Mouse (Mus musculus) embryo, embryonic 10 days (tissue): Measurements from ENCODE around the gene Pcnx.

ENCODE experiments used
- DNase-seq: peaks from one replicate; pipeline ENCODE4 v3.0.0-alpha.2; 2015; ENCODE audit warnings: low spot score

Pcnx gene

DNA sequence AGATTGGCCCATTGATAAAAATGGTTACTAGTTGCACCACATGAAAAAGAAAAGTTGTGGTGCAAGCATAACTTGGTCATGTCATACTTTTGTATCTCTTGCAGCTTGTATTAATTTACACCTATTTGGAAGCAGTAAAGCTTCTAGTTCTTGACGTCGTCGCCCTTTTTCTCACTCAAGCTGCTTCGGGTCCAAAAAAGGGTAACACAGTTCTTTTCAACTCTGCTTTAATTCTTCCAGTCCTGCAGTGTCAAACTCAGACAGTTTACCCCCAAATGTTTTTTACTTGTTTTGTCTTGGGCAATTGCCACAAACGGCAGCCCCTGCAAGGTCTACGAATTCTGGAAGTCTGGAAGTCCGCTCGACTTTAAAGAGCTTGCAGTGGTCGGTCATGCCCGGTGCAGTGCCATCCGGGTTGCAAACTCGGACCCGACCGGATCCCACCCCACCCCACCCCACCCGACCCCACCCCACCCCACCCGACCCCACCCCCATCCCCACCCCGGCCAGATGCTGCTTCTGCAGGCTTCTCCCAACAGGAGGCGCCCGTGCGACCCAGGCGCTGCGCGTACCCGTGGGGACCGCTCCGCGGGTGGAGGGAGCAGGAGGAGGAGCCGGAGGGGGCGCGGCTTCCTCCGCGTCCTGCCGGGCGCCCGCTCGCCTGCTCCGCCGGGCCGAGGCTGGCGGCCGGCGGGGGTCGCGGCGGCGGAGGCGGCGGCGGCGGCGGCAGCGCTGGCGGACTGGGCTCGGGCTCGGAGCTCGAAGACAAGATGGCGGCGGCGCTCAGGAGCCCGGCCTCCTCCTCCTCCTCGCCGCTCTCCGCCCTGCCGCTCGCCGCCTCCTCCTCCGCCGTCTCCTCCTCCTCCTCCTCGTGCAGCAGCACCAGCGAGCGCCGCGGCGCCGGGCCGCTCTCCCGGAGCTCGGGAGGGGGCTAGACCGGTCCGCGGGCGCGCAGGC lies at the start of gene Pcnx:
TSS of gene Pcnx (plus strand) at position 673 of the 957 bp plus-strand sequence.
- peak; percentile 89 for DNase-seq

DNA sequence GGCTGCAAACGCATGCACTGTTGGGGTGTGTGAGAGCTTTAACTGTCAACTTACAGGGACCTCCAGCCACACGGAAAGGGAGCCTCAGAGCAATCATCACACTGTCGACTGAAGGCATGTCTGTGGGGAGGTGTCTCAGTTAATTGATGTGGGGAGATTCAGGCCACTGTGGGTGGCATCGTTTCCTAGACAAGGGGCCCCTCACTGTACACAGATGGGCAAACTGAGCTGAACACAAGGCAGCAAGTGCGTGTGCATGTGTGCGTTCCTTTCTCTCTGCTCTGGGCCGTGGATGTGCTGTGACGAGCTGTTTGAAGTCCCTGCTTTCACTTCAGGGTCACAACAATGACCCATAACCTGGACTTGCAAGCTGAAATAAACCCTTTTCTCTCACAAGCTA lies 49.4 kb upstream of the Pcnx start:
- DNase-seq: no peak

DNA sequence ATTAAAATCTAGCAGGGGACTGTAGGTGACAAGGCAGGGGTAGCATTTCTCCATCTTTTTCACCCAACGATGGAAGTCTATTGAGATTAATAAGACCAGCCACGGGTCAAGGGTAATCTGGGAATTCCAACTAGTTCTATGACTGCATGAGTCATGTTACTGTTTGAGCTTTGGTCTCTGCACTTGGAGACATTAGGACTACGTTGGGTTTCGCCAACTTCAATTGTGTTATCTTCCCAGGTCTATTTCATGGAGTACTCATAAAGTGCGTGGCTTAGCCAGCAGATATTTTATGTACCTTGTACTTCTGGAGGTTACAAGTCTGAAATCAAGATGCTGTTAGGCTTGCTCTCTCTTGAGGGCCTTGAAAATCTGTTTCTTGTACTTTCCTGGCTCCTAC lies 45.1 kb upstream of the Pcnx start:
- no peak for DNase-seq

DNA sequence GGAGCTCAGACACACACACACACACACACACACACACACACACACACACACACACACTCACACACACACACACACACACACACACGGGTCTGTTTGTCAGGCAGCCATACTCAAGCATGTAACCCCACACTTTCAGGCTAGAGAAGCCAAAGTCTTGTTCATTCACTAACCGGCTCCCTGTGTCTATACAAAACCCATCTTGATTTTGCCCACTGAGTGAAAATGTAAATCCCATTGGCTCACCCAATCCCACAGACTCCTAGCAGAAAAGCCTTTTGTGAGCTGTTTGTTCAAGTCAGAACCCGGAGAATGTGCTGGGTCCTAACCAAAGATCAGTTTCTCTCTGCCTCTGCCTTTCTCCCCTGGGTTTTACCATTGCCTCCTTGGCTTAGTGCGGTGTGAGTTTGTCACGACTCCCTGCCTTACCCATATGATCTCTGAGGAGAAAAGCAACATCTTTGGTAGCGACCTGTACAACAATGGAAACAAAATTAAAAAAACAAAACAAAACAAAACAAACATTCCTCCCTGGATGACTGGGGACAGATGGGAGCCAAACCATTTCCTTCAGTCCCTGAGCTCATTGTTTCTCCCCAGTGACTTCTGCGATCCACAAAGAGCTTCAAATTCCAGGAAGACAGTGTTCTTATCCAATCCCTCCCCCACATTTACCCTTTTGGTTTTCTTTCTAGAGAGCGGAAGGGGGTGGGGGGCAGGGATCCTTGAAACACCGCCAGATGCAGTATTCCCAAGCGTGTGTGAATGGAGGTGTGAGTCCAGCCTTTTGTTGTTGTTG lies 43.3 kb upstream of the Pcnx start:
- peak; percentile 54 for DNase-seq

DNA sequence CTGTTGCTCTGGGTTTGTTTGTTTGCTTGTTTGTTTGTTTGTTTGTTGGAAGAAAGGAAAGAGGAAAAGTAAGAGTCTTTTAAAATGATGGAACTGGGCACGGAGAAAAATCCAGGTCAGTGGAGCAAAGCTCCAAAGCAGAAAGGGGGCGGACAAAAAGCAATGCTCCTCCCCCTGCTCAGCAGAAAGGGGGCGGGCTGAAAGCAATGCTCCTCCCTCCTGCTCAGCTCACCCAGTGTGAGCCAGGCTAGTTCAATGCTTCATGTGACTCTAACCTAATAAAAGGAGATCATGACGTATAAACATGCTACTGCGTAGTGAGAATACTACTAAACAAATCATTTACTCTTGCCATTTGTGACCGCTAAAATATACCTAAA lies 42.7 kb upstream of the Pcnx start:
- peak; percentile 67 for DNase-seq

DNA sequence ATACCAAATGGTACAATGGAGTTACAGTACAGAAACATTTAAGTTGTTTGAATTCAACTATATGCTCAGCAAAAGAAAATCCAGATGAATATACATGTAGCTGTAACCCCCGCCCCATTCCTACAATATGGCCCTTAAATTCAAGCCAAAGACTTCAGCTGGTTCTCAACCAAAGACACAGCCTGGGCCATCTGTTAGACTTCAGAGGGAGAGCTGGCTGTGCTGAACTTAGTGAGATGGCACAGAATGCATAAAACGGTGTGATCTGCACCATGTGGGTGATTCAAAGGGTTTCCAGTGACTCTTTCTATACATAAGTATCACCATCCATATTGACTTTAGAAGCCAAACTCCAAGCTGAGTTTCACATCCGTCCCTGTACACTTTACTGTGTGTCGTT lies 39.1 kb upstream of the Pcnx start:
- no peak for DNase-seq

DNA sequence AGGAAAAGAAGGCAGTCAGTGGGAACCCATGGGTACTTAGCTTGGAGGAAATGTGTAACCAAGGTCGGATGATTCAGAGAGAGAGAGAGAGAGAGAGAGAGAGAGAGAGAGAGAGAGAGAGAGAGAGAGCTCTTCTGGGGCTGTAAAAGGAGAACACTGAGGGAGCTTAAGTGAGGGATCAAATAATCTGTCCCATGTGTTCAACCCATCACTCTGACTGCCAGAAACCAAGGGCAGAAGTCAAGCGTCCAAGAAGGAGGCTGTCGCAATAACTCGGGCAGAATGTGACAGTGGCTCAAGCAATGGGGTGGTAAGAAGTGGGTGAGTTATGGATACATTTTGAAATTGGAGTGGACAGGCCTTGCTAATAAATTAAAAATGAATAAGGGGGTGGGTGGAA lies 37.6 kb upstream of the Pcnx start:
- no peak for DNase-seq

DNA sequence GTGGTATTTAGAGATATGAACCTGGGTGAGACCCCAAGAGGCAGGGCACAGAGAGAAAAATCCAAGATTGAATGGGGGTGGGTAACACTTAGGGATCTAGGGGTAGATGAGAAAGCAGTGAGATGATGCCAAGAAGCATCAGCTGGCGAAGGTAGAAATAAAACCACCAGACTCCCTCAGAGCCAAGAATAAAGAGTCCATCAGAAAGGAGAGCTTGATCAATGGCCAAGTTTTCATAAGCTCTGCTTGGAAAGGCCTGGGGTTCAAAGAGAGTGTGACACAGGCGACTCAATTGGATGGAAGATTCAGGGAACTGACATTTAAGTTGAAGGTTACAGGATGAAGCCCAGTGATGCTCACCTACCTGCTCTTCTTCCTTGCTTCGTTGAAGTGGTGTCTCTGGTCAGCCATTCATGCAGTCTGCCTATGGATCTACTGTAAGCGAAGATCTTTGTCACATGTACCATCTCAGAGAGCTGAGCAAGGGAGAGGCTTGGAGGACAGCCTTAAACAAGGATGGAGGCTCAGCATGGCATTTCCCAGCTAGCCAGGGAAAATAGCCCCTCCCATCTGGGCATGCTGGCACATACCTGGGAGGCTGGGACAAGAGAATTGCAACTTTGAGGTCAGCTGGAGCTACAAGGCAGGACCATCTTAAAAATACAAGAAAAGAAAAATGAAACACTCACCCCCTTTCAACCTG lies 36.9 kb upstream of the Pcnx start:
- no peak for DNase-seq

DNA sequence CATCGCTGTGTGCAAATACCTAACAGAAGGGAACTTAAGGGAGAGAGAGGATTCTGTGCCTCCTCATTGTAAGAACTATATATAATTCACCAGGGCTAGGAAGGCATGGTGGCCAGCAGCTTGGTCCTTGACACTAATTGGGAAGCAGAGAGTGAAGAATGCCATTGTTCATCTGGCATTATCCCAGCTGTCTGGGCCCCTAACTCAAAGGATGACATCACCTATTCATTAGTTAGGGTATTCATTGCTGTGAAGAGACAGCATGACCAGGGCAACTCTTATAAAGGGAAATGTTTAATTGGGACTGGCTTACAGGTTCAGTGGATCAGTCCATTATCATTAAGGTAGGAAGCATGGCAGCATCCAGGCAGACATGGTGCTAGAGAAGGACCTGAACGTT lies 31.5 kb upstream of the Pcnx start:
- DNase-seq: no peak

DNA sequence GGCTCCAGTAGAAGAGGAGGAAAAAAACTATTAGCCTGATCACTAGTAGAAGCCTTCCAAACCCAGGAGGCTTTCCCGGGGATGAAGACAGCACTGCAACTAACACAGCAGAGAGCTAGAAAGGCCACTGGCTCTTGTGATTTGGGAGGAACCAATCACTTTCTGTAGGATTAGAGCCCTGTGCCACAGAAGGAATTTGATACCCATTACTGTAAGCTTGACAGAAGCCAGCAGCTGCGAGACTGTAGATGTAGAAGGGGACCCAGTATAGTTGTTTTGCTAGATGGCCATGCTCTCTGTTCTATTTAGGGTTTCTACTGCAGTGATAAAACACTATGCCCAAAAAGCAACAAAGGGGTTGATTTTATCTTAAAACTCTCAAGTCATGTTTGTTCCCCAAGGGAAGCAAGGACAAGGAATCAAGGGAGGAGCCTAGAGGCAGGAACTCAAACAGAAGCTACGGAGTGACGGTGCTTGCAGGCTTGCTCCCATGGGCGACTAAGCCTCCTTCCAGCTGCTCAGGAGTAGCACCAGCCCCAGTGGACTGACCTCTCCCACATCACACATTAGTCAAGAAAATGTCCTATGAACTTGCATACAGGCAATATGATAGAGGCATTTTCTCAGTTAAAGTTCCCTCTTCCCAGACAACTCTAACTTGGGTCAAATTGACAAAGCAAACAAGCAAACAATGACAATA lies 27.6 kb upstream of the Pcnx start:
- no peak for DNase-seq

DNA sequence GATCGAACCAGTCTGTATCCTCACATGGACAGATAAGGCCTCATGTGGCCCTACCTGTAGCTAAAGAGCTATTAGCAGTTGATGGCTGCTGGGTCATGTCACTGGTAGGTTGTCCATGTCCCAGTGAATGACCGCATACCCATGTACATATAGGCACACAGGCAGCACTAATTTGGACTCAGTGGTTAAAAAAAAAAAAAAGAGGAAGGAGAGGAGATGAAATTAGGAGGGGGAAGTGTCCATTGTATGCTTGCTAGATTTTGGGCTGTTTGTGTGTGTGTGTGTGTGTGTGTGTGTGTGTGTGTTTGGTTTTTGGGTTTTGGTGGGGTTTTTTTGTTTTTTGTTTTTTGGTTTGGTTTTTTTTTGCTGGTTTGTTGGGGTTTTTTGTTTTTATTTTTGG lies 26.7 kb upstream of the Pcnx start:
- DNase-seq: no peak

DNA sequence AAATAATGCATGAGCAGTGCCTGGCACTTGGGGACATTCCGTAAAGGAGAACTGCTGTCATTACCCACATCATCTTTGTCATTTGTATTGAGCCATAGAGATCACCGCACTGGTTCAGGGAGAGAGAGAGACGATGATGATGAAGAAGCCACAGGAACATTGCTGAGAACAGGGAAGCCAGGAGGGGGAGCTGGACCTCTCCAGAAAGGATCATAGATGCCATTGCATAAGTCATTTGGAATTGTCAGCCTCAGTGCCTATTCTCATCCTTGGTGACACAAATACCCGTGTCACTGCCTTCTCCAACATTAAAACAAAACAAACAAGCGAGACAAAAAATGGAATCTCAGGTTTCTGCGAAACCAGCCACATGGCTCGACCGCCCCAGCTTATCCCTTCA lies 23.7 kb upstream of the Pcnx start:
- DNase-seq: no peak

DNA sequence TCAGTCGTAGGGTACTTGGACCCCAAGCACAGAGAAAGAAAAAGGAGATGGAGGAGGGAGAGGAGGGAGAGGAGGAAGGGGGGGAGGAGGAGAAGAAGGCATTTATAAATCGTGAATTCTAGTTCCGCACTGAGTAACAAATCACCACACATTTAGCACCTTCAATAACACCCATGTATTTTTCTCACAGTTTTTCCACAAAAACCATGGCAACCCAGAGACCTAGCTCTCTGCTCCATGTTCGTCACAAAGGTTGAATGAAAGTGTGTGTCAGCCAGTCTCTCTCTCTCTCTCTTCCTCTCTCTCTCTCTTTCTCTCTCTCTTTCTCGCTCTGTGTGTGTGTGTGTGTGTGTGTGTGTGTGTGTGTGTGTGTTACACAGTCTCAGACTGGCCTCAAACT lies 22.4 kb upstream of the Pcnx start:
- no peak for DNase-seq

DNA sequence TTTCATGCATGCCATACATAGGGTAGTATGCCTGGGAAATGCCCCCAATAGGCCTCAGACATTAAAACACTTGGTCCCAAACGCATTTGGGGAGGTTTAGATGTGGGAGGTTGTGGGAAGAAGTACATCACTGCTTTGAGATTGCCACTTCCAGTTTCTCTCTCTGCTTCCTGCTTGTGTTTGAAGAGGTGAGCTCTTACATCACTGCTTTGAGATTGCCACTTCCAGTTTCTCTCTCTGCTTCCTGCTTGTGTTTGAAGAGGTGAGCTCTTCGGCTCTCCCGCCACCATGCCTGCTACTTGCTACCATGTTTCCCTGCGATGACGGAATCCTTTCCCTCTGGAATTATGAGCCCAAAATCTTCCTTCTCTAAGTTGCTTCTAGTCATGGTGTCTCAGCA lies 20.2 kb upstream of the Pcnx start:
- DNase-seq: no peak

DNA sequence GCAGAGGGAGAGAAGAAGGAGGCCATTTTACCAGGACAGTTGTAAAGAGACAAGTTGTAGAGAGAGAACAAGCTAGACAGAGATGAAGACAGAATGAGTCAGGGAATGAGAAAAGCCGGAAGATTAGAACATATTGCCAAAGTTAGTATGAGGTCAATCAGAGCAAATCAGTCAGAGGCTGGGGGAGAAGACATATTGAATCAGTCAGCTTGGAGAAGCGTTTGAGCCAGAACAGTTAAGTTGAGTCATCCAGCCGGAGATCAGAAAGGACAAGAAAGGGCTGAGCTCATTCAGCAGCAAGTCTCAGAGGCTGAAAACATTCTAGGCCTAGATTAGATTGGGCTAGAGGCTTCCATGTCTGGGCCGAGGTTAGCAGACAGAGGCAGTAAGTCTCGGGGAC lies 18.8 kb upstream of the Pcnx start:
- DNase-seq: no peak

DNA sequence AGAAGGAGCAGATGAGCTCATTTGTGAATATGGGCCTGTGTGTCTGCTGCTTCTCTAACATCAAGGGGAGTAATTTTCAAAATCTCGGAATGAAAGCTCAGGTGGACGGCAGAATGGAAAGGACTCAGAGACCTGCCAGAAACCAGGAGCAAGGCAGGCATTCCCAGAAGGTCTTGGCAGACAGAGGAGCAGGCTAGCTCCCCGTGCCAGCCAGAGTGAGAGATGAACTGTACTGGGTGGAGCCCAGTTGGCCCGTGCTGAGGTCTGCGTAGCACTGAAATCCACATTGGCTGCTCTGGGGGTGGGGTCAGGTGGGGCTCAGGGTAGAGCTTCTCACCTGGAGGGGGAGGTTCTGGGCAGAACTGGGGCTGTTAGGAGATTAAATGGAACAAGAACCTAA lies 16.3 kb upstream of the Pcnx start:
- no peak for DNase-seq

DNA sequence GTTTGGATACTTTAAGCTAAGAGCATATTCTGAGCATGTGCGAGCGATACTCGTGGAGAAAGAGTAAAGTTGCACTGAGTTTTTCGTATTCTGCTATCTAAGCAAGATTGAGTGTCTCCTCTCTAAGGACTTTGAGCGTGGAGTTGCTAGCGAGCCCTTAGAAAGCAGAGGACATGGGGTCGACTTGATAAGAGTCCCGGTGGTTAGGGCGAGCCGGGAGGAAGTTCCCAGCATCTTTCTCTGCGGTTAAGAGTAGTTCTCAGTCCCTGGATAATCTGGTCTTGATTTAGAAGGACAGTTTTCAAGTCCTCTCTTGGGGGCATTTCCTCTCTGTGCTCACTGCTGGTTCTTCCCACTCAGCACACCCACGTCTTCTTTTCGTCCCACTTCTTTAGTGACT lies 15.3 kb upstream of the Pcnx start:
- DNase-seq: no peak

DNA sequence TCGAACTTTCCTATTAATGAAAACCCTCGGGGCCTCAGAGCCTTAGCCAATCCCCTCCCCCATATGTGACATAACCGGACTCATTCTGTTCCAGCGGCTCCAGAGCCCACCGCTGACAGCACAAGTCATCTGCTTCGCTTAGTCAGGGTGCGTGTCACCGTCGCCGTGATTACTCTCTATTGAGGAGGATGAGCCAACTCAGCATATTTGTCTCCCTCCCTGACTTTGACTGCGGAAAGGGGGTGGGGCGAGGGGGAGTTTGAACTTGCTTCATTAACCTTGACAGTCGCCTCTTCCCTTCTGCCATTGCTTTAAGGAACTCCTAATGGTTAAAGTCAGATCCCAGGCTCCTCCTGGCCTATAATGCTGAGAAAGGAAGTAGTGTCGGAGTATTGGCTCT lies 14.8 kb upstream of the Pcnx start:
- peak; percentile 42 for DNase-seq

DNA sequence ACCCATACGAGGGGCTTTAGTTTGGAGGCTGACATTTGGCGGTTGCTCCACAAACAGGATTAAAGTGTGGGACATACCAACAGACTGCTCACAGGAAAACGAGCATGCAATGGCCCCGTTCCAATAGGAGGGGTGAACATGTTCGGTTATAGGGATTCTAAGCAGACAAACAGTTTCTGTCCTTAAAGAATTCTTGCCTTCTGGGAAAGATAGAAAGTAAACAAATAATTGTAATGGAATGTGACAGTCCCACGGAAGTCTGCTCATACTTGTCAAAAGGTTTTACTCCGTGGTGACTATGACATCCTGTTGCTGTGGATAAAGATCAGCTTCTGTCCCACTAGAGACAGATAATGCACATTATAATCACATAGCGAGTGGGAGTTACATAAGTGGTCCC lies 10.2 kb upstream of the Pcnx start:
- no peak for DNase-seq

DNA sequence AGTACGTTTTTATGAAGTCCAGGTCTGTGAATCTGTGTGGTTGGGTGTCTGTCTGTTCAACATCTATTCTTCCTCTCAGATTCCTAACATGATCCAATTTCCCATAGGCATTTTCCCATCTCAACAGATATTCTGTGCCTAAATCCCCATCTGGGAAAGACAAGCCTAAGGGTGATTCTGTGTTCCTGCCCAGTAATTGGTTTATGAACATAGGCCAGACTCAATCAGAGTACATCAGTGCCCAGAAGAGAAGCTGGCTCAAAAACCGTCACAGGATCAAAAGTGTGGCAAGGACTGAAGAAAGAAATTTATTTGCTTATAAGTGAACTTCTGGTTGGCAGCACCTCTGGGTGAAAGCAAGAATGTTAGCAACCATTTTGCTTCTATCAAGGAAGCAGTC lies 7.3 kb upstream of the Pcnx start:
- no peak for DNase-seq

DNA sequence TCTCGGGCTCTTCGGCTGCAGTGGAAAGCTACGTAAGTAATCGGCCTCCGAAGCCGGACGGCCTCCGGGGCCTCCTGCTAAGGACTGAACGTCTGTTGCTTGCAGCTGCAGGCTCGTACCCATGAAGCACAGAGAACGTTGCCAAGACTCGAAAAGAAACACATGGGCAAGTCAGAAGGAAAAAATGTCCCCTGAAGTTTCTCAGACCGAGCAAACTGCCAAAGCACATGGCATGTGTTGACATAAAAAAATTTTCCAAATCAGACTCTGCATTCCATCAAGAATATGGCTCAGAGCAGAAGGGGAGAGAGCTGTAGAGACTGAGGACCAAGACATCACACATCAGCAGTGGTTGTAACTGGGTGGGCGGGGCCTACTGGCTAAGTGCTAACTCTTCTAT lies 6.8 kb upstream of the Pcnx start:
- DNase-seq: no peak

DNA sequence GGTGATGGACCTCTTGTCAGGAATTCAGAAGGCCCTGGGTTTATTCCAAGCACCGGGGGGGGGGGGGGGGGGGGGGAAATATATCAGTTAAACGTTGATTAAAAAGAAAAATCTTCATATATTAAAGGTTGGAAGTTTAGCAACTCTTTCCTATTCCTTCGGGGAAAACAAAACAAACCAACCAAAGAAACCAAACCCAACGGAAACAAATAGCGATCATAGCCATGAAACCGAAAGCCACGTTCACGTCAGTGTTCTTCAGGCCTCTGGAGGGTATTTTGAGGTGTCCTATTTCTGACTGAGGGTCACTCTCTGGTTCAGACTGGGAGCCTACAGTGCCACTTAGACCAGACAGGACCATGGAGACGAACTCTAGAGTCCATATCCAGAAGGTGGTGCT lies 6.3 kb upstream of the Pcnx start:
- DNase-seq: no peak
